Mouse (Mus musculus) heart, embryonic 15.5 days (tissue): ENCODE measurements around the gene Arntl. TPM values are rescaled to one million over a fixed set of nuclear protein-coding genes. Genes with fewer than 3 reads are reported as not detected.

ENCODE experiments used
- ATAC-seq: fragments of 200-750 bp; cut with Nextera tagmentation; replicated peaks from 2 replicates; pipeline ENCODE4 v1.8.0; 2017; ENCODE audit warnings: low read depth, moderate TSS enrichment; ENCODE audit not compliant: insufficient number of reproducible peaks, insufficient read depth, low FRiP score
- H3K27ac ChIP-seq: fragments of 300-500 bp; sonication (generic); 2 replicates; pipeline ENCODE4 v1.5.1; 2015; ENCODE audit warnings: mild to moderate bottlenecking, inconsistent platforms
- H3K27me3 ChIP-seq: fragments of 300-500 bp; sonication (generic); 2 replicates; pipeline ENCODE4 v1.6.1; 2015; ENCODE audit warnings: inconsistent platforms
- H3K36me3 ChIP-seq: fragments of 300-500 bp; sonication (generic); 2 replicates; pipeline ENCODE4 v1.6.1; 2015; ENCODE audit warnings: mild to moderate bottlenecking, inconsistent platforms
- H3K4me1 ChIP-seq: fragments of 300-500 bp; sonication (generic); replicated peaks from 2 replicates; pipeline ENCODE4 v1.6.1; 2015; ENCODE audit warnings: inconsistent platforms
- H3K4me2 ChIP-seq: fragments of 300-500 bp; sonication (generic); 2 replicates; pipeline ENCODE4 v1.6.1; 2015; ENCODE audit warnings: inconsistent platforms, mild to moderate bottlenecking, moderate library complexity
- H3K4me3 ChIP-seq: fragments of 300-500 bp; sonication (generic); 2 replicates; pipeline ENCODE4 v1.5.1; 2015; ENCODE audit warnings: mild to moderate bottlenecking, inconsistent platforms
- H3K9ac ChIP-seq: fragments of 300-500 bp; sonication (generic); 2 replicates; pipeline ENCODE4 v1.6.1; 2015; ENCODE audit warnings: mild to moderate bottlenecking, inconsistent platforms
- H3K9me3 ChIP-seq: fragments of 300-500 bp; sonication (generic); replicated peaks from 2 replicates; pipeline ENCODE4 v1.6.1; 2016; ENCODE audit warnings: inconsistent platforms
- WGBS: fragments of 180-500 bp; shearing (Covaris S2); methylation state at CpG from one replicate; pipeline ENCODE4 v1.1.7; 2015; ENCODE audit warnings: mixed read lengths; 5-methylcytosine and 5-hydroxymethylcytosine counted together
- polyA plus RNA-seq: library from polyadenylated mRNA; unstranded; fragments of >200 nt; fragmentation: Nextera tagmentation; extraction: Ambion mirVana; gene quantifications from 2 replicates; pipeline ENCODE4 v1.2.1, GENCODE M21; 2015

Gene Arntl
- 8.5 and 9.6 TPM in 2 replicates for polyA plus RNA-seq

GRCm38 (mm10) chr7:113206644-113207470 is at the start of gene Arntl:
TSS of gene Arntl (plus strand) at chr7:113207465.
- under 1% methylated on average over 52 of the region's 52 CpGs for WGBS
- Histone ChIP-seq H3K36me3 (no peaks in the 10 kb centered on the region), H3K27me3 (peaks cover 39% of the 10 kb centered on the region), H3K27ac (peak within 1 kb of the TSS; percentile 91), H3K4me3 (peak within 1 kb of the TSS; percentile 72), H3K4me1 (peaks cover 20% of the 10 kb centered on the region), H3K9me3 (no peaks in the 10 kb centered on the region), H3K4me2 (peak within 1 kb of the TSS; percentile 94), H3K9ac (peak within 1 kb of the TSS; percentile 69)
- peak; percentile 96 for ATAC-seq

GRCm38 (mm10) chr7:113161077-113161698 is 46.1 kb upstream of the Arntl start:
- Histone ChIP-seq H3K4me3 (no peak overlapping the region), H3K36me3 (no peaks in the 10 kb centered on the region), H3K9me3 (no peaks in the 10 kb centered on the region), H3K9ac (no peak overlapping the region), H3K27ac (no peak overlapping the region), H3K4me2 (no peak overlapping the region), H3K4me1 (no peaks in the 10 kb centered on the region), H3K27me3 (no peaks in the 10 kb centered on the region)
- WGBS: 85% methylated on average over 8 of the region's 8 CpGs
- no peak for ATAC-seq

- no peak overlapping the region for H3K9ac ChIP-seq
Measured at GRCm38 (mm10) chr7:113164719-113165118, 42.5 kb upstream of the Arntl start.

GRCm38 (mm10) chr7:113167092-113167491 is 40.2 kb upstream of the Arntl start:
- ATAC-seq: no peak
- no peak overlapping the region for H3K4me2 ChIP-seq

More at GRCm38 (mm10) chr7:113164719-113165118, 42.5 kb upstream of the Arntl start:
- 50% methylated on average over 4 of the region's 4 CpGs for WGBS
- Histone ChIP-seq H3K4me2 (no peak overlapping the region), H3K27ac (no peak overlapping the region), H3K36me3 (no peaks in the 10 kb centered on the region), H3K9me3 (no peaks in the 10 kb centered on the region), H3K4me1 (no peaks in the 10 kb centered on the region), H3K27me3 (no peaks in the 10 kb centered on the region), H3K4me3 (no peak overlapping the region)
- peak; percentile 58; the same call in 1 of the 2 replicates for ATAC-seq

GRCm38 (mm10) chr7:113168609-113169008 is 38.7 kb upstream of the Arntl start:
- Histone ChIP-seq H3K36me3 (no peaks in the 10 kb centered on the region), H3K9ac (no peak overlapping the region), H3K4me1 (no peaks in the 10 kb centered on the region), H3K27me3 (0 out of 2 replicates have a peak, but pooled peaks cover 3% of the 10 kb centered on the region), H3K27ac (no peak overlapping the region), H3K4me3 (no peak overlapping the region), H3K4me2 (no peak overlapping the region), H3K9me3 (no peaks in the 10 kb centered on the region)
- WGBS: 72% methylated on average over 8 of the region's 8 CpGs
- no peak for ATAC-seq

More at GRCm38 (mm10) chr7:113167092-113167491, 40.2 kb upstream of the Arntl start:
- Histone ChIP-seq H3K27ac (no peak overlapping the region), H3K4me1 (no peaks in the 10 kb centered on the region), H3K4me3 (no peak overlapping the region), H3K9ac (no peak overlapping the region), H3K36me3 (no peaks in the 10 kb centered on the region), H3K9me3 (no peaks in the 10 kb centered on the region), H3K27me3 (0 out of 2 replicates have a peak, but pooled peaks cover 3% of the 10 kb centered on the region)
- 34% methylated on average over 8 of the region's 8 CpGs for WGBS

- no peak for ATAC-seq
- 0 out of 2 replicates have a peak, but pooled peaks cover 3% of the 10 kb centered on the region for H3K27me3 ChIP-seq
- WGBS: 49% methylated on average over 2 of the region's 2 CpGs
Measured at GRCm38 (mm10) chr7:113172425-113172824, 34.8 kb upstream of the Arntl start.

GRCm38 (mm10) chr7:113175481-113175880 is 31.8 kb upstream of the Arntl start:
- no peak overlapping the region for H3K4me3 ChIP-seq
- no peak overlapping the region for H3K9ac ChIP-seq
- no peaks in the 10 kb centered on the region for H3K4me1 ChIP-seq
- H3K27me3 ChIP-seq: no peaks in the 10 kb centered on the region
- no peak overlapping the region for H3K4me2 ChIP-seq
- H3K9me3 ChIP-seq: no peaks in the 10 kb centered on the region
- no peak for ATAC-seq
- 70% methylated on average over 4 of the region's 4 CpGs for WGBS
- no peaks in the 10 kb centered on the region for H3K36me3 ChIP-seq
- H3K27ac ChIP-seq: no peak overlapping the region

More at GRCm38 (mm10) chr7:113172425-113172824, 34.8 kb upstream of the Arntl start:
- H3K9ac ChIP-seq: no peak overlapping the region
- H3K4me1 ChIP-seq: no peaks in the 10 kb centered on the region
- H3K27ac ChIP-seq: no peak overlapping the region
- no peaks in the 10 kb centered on the region for H3K9me3 ChIP-seq
- H3K4me2 ChIP-seq: no peak overlapping the region
- H3K4me3 ChIP-seq: no peak overlapping the region
- no peaks in the 10 kb centered on the region for H3K36me3 ChIP-seq

- 82% methylated on average over 6 of the region's 6 CpGs for WGBS
- Histone ChIP-seq H3K36me3 (no peaks in the 10 kb centered on the region), H3K4me3 (no peak overlapping the region), H3K4me2 (no peak overlapping the region), H3K27ac (no peak overlapping the region), H3K9me3 (no peaks in the 10 kb centered on the region), H3K27me3 (no peaks in the 10 kb centered on the region), H3K4me1 (no peaks in the 10 kb centered on the region), H3K9ac (no peak overlapping the region)
- ATAC-seq: no peak
Measured at GRCm38 (mm10) chr7:113178073-113178472, 29.2 kb upstream of the Arntl start.

- WGBS: 83% methylated on average over 8 of the region's 8 CpGs
- peaks cover 8% of the 10 kb centered on the region for H3K4me1 ChIP-seq
- H3K9me3 ChIP-seq: no peaks in the 10 kb centered on the region
- no peaks in the 10 kb centered on the region for H3K27me3 ChIP-seq
- H3K4me2 ChIP-seq: no peak overlapping the region
- no peak overlapping the region for H3K27ac ChIP-seq
- no peak overlapping the region for H3K9ac ChIP-seq
- ATAC-seq: no peak
- no peaks in the 10 kb centered on the region for H3K36me3 ChIP-seq
- no peak overlapping the region for H3K4me3 ChIP-seq
Measured at GRCm38 (mm10) chr7:113183787-113184186, 23.5 kb upstream of the Arntl start.

GRCm38 (mm10) chr7:113185056-113185455 is 22.2 kb upstream of the Arntl start:
- ATAC-seq: no peak
- Histone ChIP-seq H3K4me2 (no peak overlapping the region), H3K9ac (no peak overlapping the region), H3K9me3 (no peaks in the 10 kb centered on the region), H3K27me3 (no peaks in the 10 kb centered on the region), H3K4me3 (no peak overlapping the region), H3K27ac (no peak overlapping the region), H3K4me1 (peaks cover 8% of the 10 kb centered on the region), H3K36me3 (no peaks in the 10 kb centered on the region)

- peaks cover 8% of the 10 kb centered on the region for H3K4me1 ChIP-seq
Measured at GRCm38 (mm10) chr7:113186041-113186800, 21.0 kb upstream of the Arntl start.

More at GRCm38 (mm10) chr7:113186041-113186800, 21.0 kb upstream of the Arntl start:
- H3K4me3 ChIP-seq: no peak overlapping the region
- no peaks in the 10 kb centered on the region for H3K9me3 ChIP-seq
- no peak overlapping the region for H3K27ac ChIP-seq
- no peak overlapping the region for H3K9ac ChIP-seq
- H3K36me3 ChIP-seq: no peaks in the 10 kb centered on the region
- H3K27me3 ChIP-seq: no peaks in the 10 kb centered on the region
- 48% methylated on average over 10 of the region's 10 CpGs for WGBS
- no peak overlapping the region for H3K4me2 ChIP-seq
- ATAC-seq: no peak
